Mouse (Mus musculus) leukemia stem cell, adult 10-12 weeks (primary cell): ENCODE data around the gene Cbx7. TPM values are rescaled to one million over a fixed set of nuclear protein-coding genes. Genes with fewer than 3 reads are reported as not detected.

Experiments
- polyA plus RNA-seq: library from polyadenylated mRNA; stranded (reverse); fragments of >175 nt; gene quantifications from 2 replicates; pipeline ENCODE4 v1.2.3, GENCODE M21; 2012; ENCODE audit warnings: low replicate concordance

Cbx7 gene
- 11.3 and 26.7 TPM in 2 replicates for polyA plus RNA-seq

DNA sequence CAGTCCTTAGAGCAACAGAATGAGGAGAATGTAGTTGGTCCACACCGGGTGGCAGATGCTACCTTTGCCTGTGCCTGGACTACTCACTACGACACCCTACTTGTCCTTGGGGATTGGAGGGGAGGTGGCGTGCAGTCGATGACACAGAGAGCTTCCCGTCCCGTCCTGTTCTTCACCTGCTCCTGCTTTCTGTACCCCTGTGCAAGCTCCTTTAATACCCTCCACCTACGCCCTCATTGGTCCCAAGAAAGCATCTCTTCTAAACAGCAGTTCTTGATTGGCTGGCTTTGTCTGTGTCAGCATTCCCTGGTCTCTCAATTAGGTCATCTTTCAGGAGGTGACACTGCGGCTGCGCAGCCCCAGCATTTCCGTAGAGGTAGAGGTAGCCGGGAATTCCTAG lies at the start of gene Cbx7:
Cbx7 (minus strand) TSS at position 180 of the 400 bp plus-strand sequence.

DNA sequence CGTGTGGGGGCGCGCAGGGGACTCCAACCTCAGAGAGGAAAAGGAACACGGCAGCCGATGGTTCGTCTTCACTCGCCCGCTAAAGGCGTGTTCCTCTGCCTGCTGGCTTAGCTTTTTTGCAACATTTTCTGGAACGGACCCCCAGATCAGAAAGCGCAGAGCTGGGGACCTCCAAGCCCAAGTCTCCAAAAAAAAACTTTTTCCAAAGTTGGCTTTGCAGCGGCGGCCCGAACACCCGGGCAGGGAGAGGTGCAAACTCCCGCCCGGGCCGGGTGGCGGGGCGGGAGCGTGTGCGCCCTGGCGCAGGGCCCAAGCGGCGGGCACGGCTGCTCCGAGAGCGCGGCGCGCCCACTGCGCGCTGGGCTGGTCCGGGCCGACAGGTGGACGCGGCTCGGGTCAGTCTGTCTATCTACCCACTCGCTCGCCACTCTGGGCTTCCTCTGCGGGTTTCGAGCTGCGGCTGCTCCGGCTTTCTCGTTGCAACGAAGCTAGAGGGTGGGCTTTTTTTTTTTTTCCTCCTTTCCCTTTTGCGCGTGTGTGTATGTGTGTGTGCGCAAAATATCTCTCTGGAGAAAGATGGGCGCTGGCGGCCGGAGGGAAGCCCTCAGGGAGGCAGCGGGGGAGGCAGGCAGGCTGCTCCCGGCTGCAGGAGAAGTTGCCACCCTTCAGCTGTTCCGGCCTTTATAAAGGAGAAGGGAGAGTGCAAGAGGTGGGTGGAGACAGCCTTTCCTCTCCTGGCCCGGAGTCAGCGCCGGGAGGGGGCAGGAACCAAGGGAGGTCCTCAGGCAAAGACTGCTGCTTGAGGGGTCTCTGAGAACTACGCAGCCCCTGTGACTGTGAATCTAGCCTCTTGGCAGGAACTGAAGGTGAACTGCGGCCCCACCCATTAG lies 43.6 kb upstream of the Cbx7 start, which contains the start of gene Pdgfb:
Pdgfb (minus strand) TSS at position 657 of the 890 bp plus-strand sequence.

DNA sequence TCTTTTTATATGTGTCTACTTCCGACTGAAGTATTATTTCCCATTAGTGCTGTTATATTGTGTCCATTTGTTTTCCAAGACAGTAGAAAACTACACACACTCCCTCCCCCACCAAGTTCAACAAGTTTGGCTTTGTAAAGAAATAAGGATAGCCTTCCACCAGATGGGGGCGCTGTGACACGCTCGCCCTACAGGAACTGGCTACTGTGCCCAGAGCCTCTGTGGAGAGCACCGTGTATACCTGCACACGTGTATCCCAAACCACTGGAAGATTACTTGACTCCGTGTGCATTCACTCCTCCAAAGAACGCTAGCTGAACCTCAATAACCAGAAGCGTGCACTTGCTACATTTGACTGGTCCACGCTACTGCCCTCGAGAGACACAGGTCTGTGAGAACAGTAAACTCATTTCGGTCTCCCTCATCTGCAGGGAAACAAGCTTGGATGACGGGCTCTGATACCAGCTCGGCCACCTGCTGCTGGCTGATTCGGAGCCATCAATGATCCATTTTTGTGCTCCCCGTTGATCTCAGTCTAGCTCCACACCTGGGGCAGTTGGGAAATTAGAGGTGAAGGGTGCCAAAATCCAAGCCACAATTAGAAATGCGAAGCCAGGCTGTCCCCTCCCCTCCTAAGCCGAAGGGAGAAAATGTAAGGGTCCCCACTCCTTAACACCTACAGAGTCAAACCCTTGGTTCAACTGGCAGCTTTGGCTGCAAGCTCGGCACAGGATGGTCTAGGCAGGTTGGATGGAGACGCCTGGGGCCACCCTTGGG lies 79.3 kb downstream of the Cbx7 start, which contains the start of gene Apobec3:
Apobec3 (plus strand) TSS at position 224 of the 777 bp plus-strand sequence.

Other genes starting within 250 kb of the Cbx7 start
- gene Sun2, start 228.6 kb downstream of the Cbx7 start, polyA plus RNA-seq, result 58.0 and 63.2 TPM in 2 replicates
- 12.0 and 21.0 TPM in 2 replicates for gene Dnal4, start 193.3 kb downstream of the Cbx7 start, polyA plus RNA-seq
- 0.45 and 1.6 TPM in 2 replicates for gene Nptxr, start 166.4 kb downstream of the Cbx7 start, polyA plus RNA-seq
- gene Npcd, start 136.9 kb downstream of the Cbx7 start, polyA plus RNA-seq, result 0.36 TPM in 1 of 2 replicates, not detected in the other
- gene Cbx6, start 136.4 kb downstream of the Cbx7 start, polyA plus RNA-seq, result 33.5 and 38.6 TPM in 2 replicates
- gene Apobec3, start 79.5 kb downstream of the Cbx7 start, polyA plus RNA-seq, result 1.2 and 3.2 TPM in 2 replicates
- 4.3 and 4.7 TPM in 2 replicates for gene Pdgfb, start 43.9 kb upstream of the Cbx7 start, polyA plus RNA-seq
- gene Syngr1, start 120.2 kb upstream of the Cbx7 start, polyA plus RNA-seq, result 30.7 and 39.5 TPM in 2 replicates
- gene Rpl3, start 120.7 kb upstream of the Cbx7 start, polyA plus RNA-seq, result 58.6 and 139 TPM in 2 replicates
- gene Tab1, start 162.0 kb upstream of the Cbx7 start, polyA plus RNA-seq, result 14.4 and 29.5 TPM in 2 replicates
- gene Mgat3, start 202.6 kb upstream of the Cbx7 start, polyA plus RNA-seq, result 0.07 TPM in 1 of 2 replicates, not detected in the other